Mouse (Mus musculus): ENCODE data around the gene Vkorc1l1. TPM values are rescaled to one million over a fixed set of nuclear protein-coding genes. Genes with fewer than 3 reads are reported as not detected.

Vkorc1l1 gene
- polyA plus RNA-seq, 1 experiment from 2014 or later: 24.6 TPM

DNA sequence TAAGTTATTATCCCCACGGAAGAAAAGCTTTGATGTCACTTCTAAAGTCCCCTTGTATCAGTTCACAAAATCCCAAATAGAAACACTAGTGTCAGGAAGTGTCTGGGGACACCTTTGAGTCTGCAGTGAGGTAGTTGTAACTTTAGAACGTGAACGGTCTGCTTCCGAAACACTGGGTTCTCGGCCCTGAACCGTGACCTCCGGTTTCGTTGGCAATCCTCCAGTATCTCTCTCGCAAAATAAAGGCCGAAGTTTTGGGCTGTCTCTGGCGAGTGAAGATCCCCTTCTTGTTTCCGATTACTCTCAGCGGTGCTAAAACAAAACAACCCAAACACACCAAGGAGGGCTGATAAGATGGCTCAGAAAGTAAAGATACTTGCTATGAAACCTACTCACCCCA lies 47.6 kb downstream of the Vkorc1l1 start:
- ATAC-seq (ENCODE audit: low FRiP score, low TSS enrichment): no peak
- no peaks in the 10 kb centered on the region for H3K27me3 ChIP-seq (ENCODE audit: control insufficient read depth, insufficient read depth, low read length)
- peaks cover 5% of the 10 kb centered on the region; the same call in 1 of the 2 replicates for H3K36me3 ChIP-seq (ENCODE audit: control insufficient read depth, insufficient read depth, low read length)
- 71% methylated on average over 13 of the region's 13 CpGs for WGBS
- H3K27ac ChIP-seq (ENCODE audit: low read depth, low read length): no peak overlapping the region
- no peak overlapping the region for H3K4me2 ChIP-seq (replicated peaks; ENCODE audit: low read depth, low read length)
- H3K9me3 ChIP-seq (ENCODE audit: control insufficient read depth, low read length): no peaks in the 10 kb centered on the region
- no peaks in the 10 kb centered on the region for H3K4me1 ChIP-seq (ENCODE audit: control insufficient read depth, insufficient read depth, low read length)
- no peak overlapping the region for H3K4me3 ChIP-seq (ENCODE audit: low read length)
- no peak overlapping the region for H3K9ac ChIP-seq (ENCODE audit: low read depth, low read length)

DNA sequence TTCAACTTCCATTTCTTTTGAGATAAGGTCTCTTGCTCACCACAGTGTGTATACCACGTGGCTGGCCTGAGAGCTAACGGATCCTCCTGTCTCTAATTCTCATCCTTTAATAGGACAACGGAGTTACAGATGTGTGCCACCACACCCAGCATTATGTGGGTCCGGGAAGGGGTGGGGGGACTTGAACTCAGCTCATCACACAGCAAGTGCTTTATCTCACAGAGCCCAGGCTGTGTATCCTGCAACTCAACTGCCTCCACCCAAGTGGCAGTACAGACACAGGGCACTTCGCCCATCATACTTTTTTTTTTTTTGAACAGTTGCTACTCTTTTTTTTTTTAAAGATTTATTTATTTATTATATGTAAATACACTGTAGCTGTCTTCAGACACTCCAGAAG lies 50.1 kb downstream of the Vkorc1l1 start:
- ATAC-seq (ENCODE audit: low FRiP score, low TSS enrichment): 0 out of 2 replicates have a peak, but pooled peaks have one; percentile 35
- H3K27ac ChIP-seq (ENCODE audit: low read depth, low read length): no peak overlapping the region
- H3K4me2 ChIP-seq (replicated peaks; ENCODE audit: low read depth, low read length): no peak overlapping the region
- H3K9ac ChIP-seq (ENCODE audit: low read depth, low read length): no peak overlapping the region
- no peak overlapping the region for H3K4me3 ChIP-seq (ENCODE audit: low read length)
- 96% methylated on average over 5 of the region's 5 CpGs for WGBS
- H3K9me3 ChIP-seq (ENCODE audit: control insufficient read depth, low read length): no peaks in the 10 kb centered on the region
- no peaks in the 10 kb centered on the region for H3K4me1 ChIP-seq (ENCODE audit: control insufficient read depth, insufficient read depth, low read length)
- H3K27me3 ChIP-seq (ENCODE audit: control insufficient read depth, insufficient read depth, low read length): no peaks in the 10 kb centered on the region
- H3K36me3 ChIP-seq (ENCODE audit: control insufficient read depth, insufficient read depth, low read length): peaks cover 4% of the 10 kb centered on the region; the same call in 1 of the 2 replicates

DNA sequence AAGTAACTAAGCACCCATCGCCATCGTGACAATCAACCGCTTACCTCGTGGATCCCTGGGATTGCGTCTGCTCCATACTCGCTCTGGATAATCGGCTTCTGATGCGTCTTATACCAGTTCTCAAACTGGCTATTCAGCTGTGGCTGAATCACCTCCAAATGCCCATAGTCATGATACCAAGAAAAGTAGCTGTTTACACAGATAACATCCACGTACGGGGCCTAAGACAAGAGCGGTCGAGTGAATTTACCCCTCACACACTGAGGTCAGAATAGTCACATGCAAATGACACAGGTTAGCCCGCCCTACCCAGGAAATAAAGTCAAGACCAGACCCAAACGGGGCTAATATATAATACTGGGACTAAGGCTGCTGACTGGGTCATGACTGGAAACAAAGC lies 51.6 kb downstream of the Vkorc1l1 start:
- Histone ChIP-seq H3K27ac (ENCODE audit: low read depth, low read length) (no peak overlapping the region), H3K4me2 (replicated peaks; ENCODE audit: low read depth, low read length) (no peak overlapping the region), H3K36me3 (ENCODE audit: control insufficient read depth, insufficient read depth, low read length) (peaks cover 3% of the 10 kb centered on the region; the same call in 1 of the 2 replicates), H3K27me3 (ENCODE audit: control insufficient read depth, insufficient read depth, low read length) (no peaks in the 10 kb centered on the region), H3K9me3 (ENCODE audit: control insufficient read depth, low read length) (no peaks in the 10 kb centered on the region), H3K4me1 (ENCODE audit: control insufficient read depth, insufficient read depth, low read length) (no peaks in the 10 kb centered on the region), H3K4me3 (ENCODE audit: low read length) (no peak overlapping the region), H3K9ac (ENCODE audit: low read depth, low read length) (no peak overlapping the region)
- ATAC-seq (ENCODE audit: low FRiP score, low TSS enrichment): no peak
- 91% methylated on average over 14 of the region's 14 CpGs for WGBS

DNA sequence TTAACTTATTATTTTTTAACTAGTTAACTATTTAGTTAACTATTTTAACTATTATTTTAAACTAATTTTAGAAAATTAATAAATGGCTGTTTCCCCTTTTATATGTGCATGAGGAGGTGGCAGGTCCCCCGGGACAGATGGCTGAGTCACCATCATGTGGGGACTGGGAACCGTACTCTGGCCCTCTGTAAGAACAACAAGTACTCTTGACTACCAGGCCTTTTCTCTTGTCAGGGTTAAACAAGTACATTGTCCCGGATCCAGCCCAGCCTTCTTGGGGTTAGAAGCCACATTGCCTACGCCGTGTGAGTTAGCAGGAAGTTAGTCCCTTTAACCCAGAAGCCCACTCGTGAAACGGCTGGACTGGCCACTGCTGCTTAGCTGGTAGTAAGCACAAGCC lies 53.2 kb downstream of the Vkorc1l1 start:
- 91% methylated on average over 7 of the region's 7 CpGs for WGBS
- Histone ChIP-seq H3K36me3 (ENCODE audit: control insufficient read depth, insufficient read depth, low read length) (peaks cover 5% of the 10 kb centered on the region; the same call in 1 of the 2 replicates), H3K9ac (ENCODE audit: low read depth, low read length) (no peak overlapping the region)

DNA sequence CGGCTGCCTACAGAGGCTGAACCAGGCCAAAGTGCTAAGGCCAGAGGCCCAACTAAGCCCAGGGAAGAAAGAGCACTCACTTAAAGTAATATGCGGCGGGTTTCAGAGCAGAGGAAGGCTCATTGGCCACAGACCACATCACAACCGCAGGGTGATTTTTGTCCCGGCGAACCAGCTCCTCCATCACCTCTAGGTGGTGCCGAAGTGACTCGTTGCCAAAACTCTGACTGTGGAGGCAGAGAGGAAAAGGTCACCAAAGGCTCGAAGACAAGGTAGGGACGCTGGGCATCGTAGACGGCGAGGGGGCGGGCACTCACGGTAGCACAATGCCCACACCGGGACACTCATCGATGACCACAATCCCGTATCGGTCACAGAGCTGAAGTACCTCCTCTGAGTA lies 55.9 kb downstream of the Vkorc1l1 start:
- WGBS: 74% methylated on average over 19 of the region's 19 CpGs
- Histone ChIP-seq H3K4me2 (replicated peaks; ENCODE audit: low read depth, low read length) (no peak overlapping the region), H3K27me3 (ENCODE audit: control insufficient read depth, insufficient read depth, low read length) (no peaks in the 10 kb centered on the region), H3K36me3 (ENCODE audit: control insufficient read depth, insufficient read depth, low read length) (peaks cover 5% of the 10 kb centered on the region; the same call in 1 of the 2 replicates), H3K9me3 (ENCODE audit: control insufficient read depth, low read length) (no peaks in the 10 kb centered on the region), H3K4me1 (ENCODE audit: control insufficient read depth, insufficient read depth, low read length) (0 out of 2 replicates have a peak, but pooled peaks cover 6% of the 10 kb centered on the region), H3K4me3 (ENCODE audit: low read length) (no peak overlapping the region), H3K9ac (ENCODE audit: low read depth, low read length) (no peak overlapping the region), H3K27ac (ENCODE audit: low read depth, low read length) (no peak overlapping the region)
- ATAC-seq (ENCODE audit: low FRiP score, low TSS enrichment): no peak

More for the DNA sequence above, 53.2 kb downstream of the Vkorc1l1 start:
- Histone ChIP-seq H3K4me3 (ENCODE audit: low read length) (no peak overlapping the region), H3K4me2 (replicated peaks; ENCODE audit: low read depth, low read length) (no peak overlapping the region), H3K27ac (ENCODE audit: low read depth, low read length) (no peak overlapping the region), H3K27me3 (ENCODE audit: control insufficient read depth, insufficient read depth, low read length) (no peaks in the 10 kb centered on the region), H3K4me1 (ENCODE audit: control insufficient read depth, insufficient read depth, low read length) (no peaks in the 10 kb centered on the region), H3K9me3 (ENCODE audit: control insufficient read depth, low read length) (no peaks in the 10 kb centered on the region)
- no peak for ATAC-seq (ENCODE audit: low FRiP score, low TSS enrichment)

DNA sequence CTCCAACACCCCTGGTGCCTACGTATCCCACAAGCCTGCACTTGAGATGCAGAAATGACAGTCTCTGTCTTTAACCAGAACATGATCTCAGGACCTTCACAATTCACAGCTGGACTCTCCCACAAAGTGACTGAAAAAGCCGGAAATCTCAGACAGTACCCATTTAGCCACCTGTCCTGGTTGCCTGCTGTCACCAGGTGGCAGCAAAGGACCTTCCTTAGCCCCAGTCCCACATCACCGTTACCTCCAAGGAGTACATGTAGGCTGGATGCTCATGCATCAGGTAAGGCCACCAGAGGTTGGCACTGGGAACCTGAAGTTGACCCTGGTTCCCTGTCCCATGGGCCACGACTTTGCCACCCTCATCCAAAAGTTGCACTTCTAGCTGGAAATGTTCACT lies 57.3 kb downstream of the Vkorc1l1 start:
- Histone ChIP-seq H3K9ac (ENCODE audit: low read depth, low read length) (no peak overlapping the region), H3K27me3 (ENCODE audit: control insufficient read depth, insufficient read depth, low read length) (no peaks in the 10 kb centered on the region), H3K36me3 (ENCODE audit: control insufficient read depth, insufficient read depth, low read length) (peaks cover 5% of the 10 kb centered on the region; the same call in 1 of the 2 replicates), H3K4me1 (ENCODE audit: control insufficient read depth, insufficient read depth, low read length) (peaks cover 10% of the 10 kb centered on the region; the same call in 1 of the 2 replicates), H3K4me3 (ENCODE audit: low read length) (no peak overlapping the region), H3K4me2 (replicated peaks; ENCODE audit: low read depth, low read length) (no peak overlapping the region), H3K27ac (ENCODE audit: low read depth, low read length) (no peak overlapping the region), H3K9me3 (ENCODE audit: control insufficient read depth, low read length) (no peaks in the 10 kb centered on the region)
- no peak for ATAC-seq (ENCODE audit: low FRiP score, low TSS enrichment)
- WGBS: 38% methylated on average over 4 of the region's 4 CpGs

DNA sequence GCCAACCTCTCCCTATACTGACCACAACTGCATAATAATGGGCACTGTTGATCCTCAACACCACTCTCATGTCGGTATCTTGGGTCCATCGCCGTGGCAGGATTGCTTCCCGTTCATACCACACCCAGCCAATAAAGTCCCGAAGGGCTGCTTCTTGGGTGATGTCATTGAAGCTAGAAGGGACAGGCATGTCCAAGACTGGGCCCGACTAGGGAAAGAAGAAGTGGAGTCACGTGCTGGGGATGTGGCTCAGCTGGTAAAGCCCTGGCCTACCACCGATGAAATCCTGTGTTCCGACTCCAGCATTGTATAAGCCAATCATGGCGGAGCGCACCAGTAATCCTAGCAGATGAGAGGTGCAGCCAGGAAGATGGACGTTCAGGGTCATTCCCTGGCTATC lies 59.0 kb downstream of the Vkorc1l1 start:
- Histone ChIP-seq H3K27ac (ENCODE audit: low read depth, low read length) (no peak overlapping the region), H3K4me2 (replicated peaks; ENCODE audit: low read depth, low read length) (no peak overlapping the region), H3K9ac (ENCODE audit: low read depth, low read length) (no peak overlapping the region), H3K36me3 (ENCODE audit: control insufficient read depth, insufficient read depth, low read length) (peaks cover 5% of the 10 kb centered on the region; the same call in 1 of the 2 replicates), H3K9me3 (ENCODE audit: control insufficient read depth, low read length) (peaks cover 6% of the 10 kb centered on the region; the same call in 1 of the 2 replicates), H3K4me1 (ENCODE audit: control insufficient read depth, insufficient read depth, low read length) (peaks cover 10% of the 10 kb centered on the region; the same call in 1 of the 2 replicates), H3K4me3 (ENCODE audit: low read length) (no peak overlapping the region), H3K27me3 (ENCODE audit: control insufficient read depth, insufficient read depth, low read length) (no peaks in the 10 kb centered on the region)
- WGBS: 89% methylated on average over 12 of the region's 12 CpGs
- ATAC-seq (ENCODE audit: low FRiP score, low TSS enrichment): no peak

DNA sequence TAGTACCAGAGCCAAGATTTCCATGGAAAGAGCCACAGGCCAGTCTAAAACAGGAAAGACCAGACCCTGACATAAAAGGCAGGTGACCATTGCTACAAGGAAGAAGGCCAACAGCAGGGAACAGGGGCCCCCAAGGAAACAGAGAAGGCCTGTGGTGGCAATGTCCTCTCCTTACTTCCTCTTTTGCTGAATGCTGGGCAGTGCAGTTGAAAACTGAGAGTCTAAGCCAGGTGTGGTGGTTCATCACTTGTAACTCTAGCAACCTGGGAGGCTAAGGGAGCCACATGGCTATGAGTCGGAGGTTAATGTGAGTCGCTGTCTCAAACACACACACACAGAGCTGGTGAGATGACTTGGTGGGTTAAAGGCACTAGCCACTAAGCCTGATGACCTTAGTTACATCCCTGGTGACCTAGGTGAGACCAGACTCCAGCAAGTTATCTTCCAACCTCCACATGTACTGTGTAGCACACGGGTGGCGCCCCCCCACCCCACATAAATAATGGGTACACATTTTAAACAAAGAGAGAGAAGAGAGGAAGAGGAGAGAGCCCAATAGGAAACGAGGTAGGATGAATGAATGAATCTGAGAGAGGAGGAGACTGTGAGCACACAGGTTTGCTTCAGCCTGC lies 59.7 kb downstream of the Vkorc1l1 start:
- peaks cover 10% of the 10 kb centered on the region; the same call in 1 of the 2 replicates for H3K4me1 ChIP-seq (ENCODE audit: control insufficient read depth, insufficient read depth, low read length)
- H3K4me3 ChIP-seq (ENCODE audit: low read length): peak overlapping the region; percentile 74; the same call in 1 of the 2 replicates
- ATAC-seq (ENCODE audit: low FRiP score, low TSS enrichment): no peak
- H3K4me2 ChIP-seq (replicated peaks; ENCODE audit: low read depth, low read length): peak overlapping the region; percentile 73
- H3K36me3 ChIP-seq (ENCODE audit: control insufficient read depth, insufficient read depth, low read length): peaks cover 5% of the 10 kb centered on the region; the same call in 1 of the 2 replicates
- H3K27ac ChIP-seq (ENCODE audit: low read depth, low read length): no peak overlapping the region; the same call in 1 of the 2 replicates
- H3K27me3 ChIP-seq (ENCODE audit: control insufficient read depth, insufficient read depth, low read length): no peaks in the 10 kb centered on the region
- peaks cover 6% of the 10 kb centered on the region; the same call in 1 of the 2 replicates for H3K9me3 ChIP-seq (ENCODE audit: control insufficient read depth, low read length)
- H3K9ac ChIP-seq (ENCODE audit: low read depth, low read length): no peak overlapping the region
- WGBS: 50% methylated on average over 5 of the region's 5 CpGs
